In genomic region chr7:66292010-66292409, GRCm38 (mm10) we compare ENCODE assay signal across 29 mouse cellular contexts.
DNase-seq lines count a peak whose midpoint lies in the region; ATAC-seq and TF ChIP-seq lines count a peak whose summit lies in the region.
"Had no signal": no experiment of that assay in that cellular context is flagged by ENCODE, and none has a peak within 500 bp of the region (broad histone marks: within the 10 kb centered on the region; RNA-seq: fewer than 3 reads in every experiment).

No protein-coding gene starts in this region.

- no peak overlapping the region for H3K4me3 ChIP-seq in thymus, adult 2 months (ENCODE audit: control insufficient read depth, insufficient read depth, low read length)
- no peak overlapping the region for H3K4me3 ChIP-seq in hindbrain, embryonic 14.5 days (replicated peaks; ENCODE audit: low read length)
- H3K4me3 ChIP-seq: embryonic facial prominence, embryonic 12.5 days; heart, adult 2 months; heart, embryonic 13.5 days; hindbrain, embryonic 12.5 days; left cerebral cortex, adult 2 months; neural tube, embryonic 15.5 days; stomach, embryonic 15.5 days had no signal

- H3K36me3 ChIP-seq in thymus, adult 2 months (ENCODE audit: control insufficient read depth, insufficient read depth, low read length), result no peaks in the 10 kb centered on the region
- H3K36me3 ChIP-seq in hindbrain, embryonic 14.5 days (replicated peaks; ENCODE audit: control insufficient read depth, insufficient read depth), result no peaks in the 10 kb centered on the region
- H3K36me3 ChIP-seq: hindbrain, embryonic 12.5 days had no signal

- TF ChIP-seq POLR2A in thymus, adult 2 months (IDR thresholded peaks at IDR 0.05; ENCODE audit: control insufficient read depth, extremely low read depth, insufficient read depth, low read length, poor library complexity), result no peak

- H3K9ac ChIP-seq in hindbrain, embryonic 14.5 days, result no peak overlapping the region
- H3K9ac ChIP-seq: embryonic facial prominence, embryonic 12.5 days; forebrain, postnatal 0 days; heart, embryonic 13.5 days; hindbrain, embryonic 12.5 days; liver, postnatal 0 days; neural tube, embryonic 15.5 days; stomach, embryonic 15.5 days had no signal

- no peaks in the 10 kb centered on the region for H3K27me3 ChIP-seq in thymus, adult 2 months (ENCODE audit: control insufficient read depth, insufficient read depth, low read length)
- no peaks in the 10 kb centered on the region for H3K27me3 ChIP-seq in hindbrain, embryonic 14.5 days (ENCODE audit: control insufficient read depth, insufficient read depth, low read length)
- H3K27me3 ChIP-seq: embryonic facial prominence, embryonic 12.5 days; heart, embryonic 13.5 days; hindbrain, embryonic 12.5 days; neural tube, embryonic 15.5 days; Patski; stomach, embryonic 15.5 days had no signal

- no peak for TF ChIP-seq CTCF in thymus, adult 2 months (IDR thresholded peaks at IDR 0.05; ENCODE audit: borderline replicate concordance, control insufficient read depth, extremely low read depth, insufficient read depth, low read length, poor library complexity)

- H3K9me3 ChIP-seq in hindbrain, embryonic 14.5 days (ENCODE audit: control insufficient read depth, low read length), result no peaks in the 10 kb centered on the region
- H3K9me3 ChIP-seq: embryonic facial prominence, embryonic 12.5 days; hindbrain, embryonic 12.5 days; neural tube, embryonic 15.5 days; stomach, embryonic 15.5 days had no signal

- peak; percentile 7 to 10 for DNase-seq in thymus, postnatal 10 days (ENCODE audit: low spot score in 2 of 2)
- no peak for DNase-seq in thymus, adult 2 months
- DNase-seq in thymus, postnatal 14 days, result peak; percentile 35
- DNase-seq in embryo, embryonic 9.5 days (ENCODE audit: extremely low spot score), result no peak
- no peak for DNase-seq in yolk sac, embryonic 10.5 days (ENCODE audit: low spot score)
- DNase-seq in hindbrain, embryonic 14.5 days (ENCODE audit: low spot score), result no peak
- DNase-seq: B cell, adult 2 months; cerebellum, adult 11 months; cerebellum, postnatal 10 days; forebrain, postnatal 0 days; gastrocnemius, postnatal 14 days; kidney, adult 11 months; left cerebral cortex, postnatal 4 days; liver; liver, postnatal 0 days; lung, postnatal 10 days; right cerebral cortex, adult 18-20 months; right cerebral cortex, postnatal 4 days had no signal

- ATAC-seq in hematopoietic stem cell, adult 5-6 weeks (replicated peaks in 1 of 2; ENCODE audit: insufficient read depth in 1 of 2, low FRiP score in 2 of 2, low TSS enrichment in 1 of 2, low read depth in 1 of 2, poor library complexity in 2 of 2, severe bottlenecking in 2 of 2), result peak; percentile 27 to 67; a peak in 2 of 4 replicates
- no peak for ATAC-seq in hindbrain, embryonic 14.5 days (ENCODE audit: low FRiP score)
- ATAC-seq: forebrain, postnatal 0 days; liver, postnatal 0 days; midbrain, embryonic 16.5 days; Patski had no signal

- no peak overlapping the region for H3K4me2 ChIP-seq in hindbrain, embryonic 14.5 days (replicated peaks)
- H3K4me2 ChIP-seq: embryonic facial prominence, embryonic 12.5 days; heart, embryonic 13.5 days; hindbrain, embryonic 12.5 days; neural tube, embryonic 15.5 days; stomach, embryonic 15.5 days had no signal

- no peak overlapping the region for H3K27ac ChIP-seq in thymus, adult 2 months (ENCODE audit: control insufficient read depth, insufficient read depth, low read length)
- H3K27ac ChIP-seq in hindbrain, embryonic 14.5 days, result no peak overlapping the region
- H3K27ac ChIP-seq: embryonic facial prominence, embryonic 12.5 days; heart, adult 2 months; heart, embryonic 13.5 days; hindbrain, embryonic 12.5 days; kidney, postnatal 0 days; left cerebral cortex, adult 2 months; neural tube, embryonic 15.5 days; stomach, embryonic 15.5 days had no signal

- H3K4me1 ChIP-seq in thymus, adult 2 months (replicated peaks; ENCODE audit: control insufficient read depth, insufficient read depth, low read length), result no peaks in the 10 kb centered on the region
- H3K4me1 ChIP-seq in hindbrain, embryonic 14.5 days (replicated peaks; ENCODE audit: control insufficient read depth, insufficient read depth, low read length), result no peaks in the 10 kb centered on the region
- H3K4me1 ChIP-seq: embryonic facial prominence, embryonic 12.5 days; stomach, embryonic 15.5 days had no signal

- 38% methylated on average over 8 of the region's 8 CpGs for WGBS in thymus, adult 2 months
- WGBS in hindbrain, embryonic 14.5 days, result 82% methylated on average over 8 of the region's 8 CpGs

Comparison
In these comparisons a context has a peak if more than half of its experiments do, and no peak if none do; other contexts are left out.
1. DNase-seq: peak in thymus, postnatal 10 days (2 of 2) and thymus, postnatal 14 days (single experiment); none in thymus, adult 2 months (single experiment), embryo, embryonic 9.5 days (single experiment), yolk sac, embryonic 10.5 days (single experiment) and hindbrain, embryonic 14.5 days (single experiment).